Mouse (Mus musculus) brown adipose tissue, adult 24 weeks (tissue): ENCODE measurements around the gene Cped1. TPM values are rescaled to one million over a fixed set of nuclear protein-coding genes. Genes with fewer than 3 reads are reported as not detected.
A peak's percentile ranks its signal among the peaks of the same experiment; 100 is the strongest.

Experiments used
- H3K27ac ChIP-seq: fragments of 200-500 bp; replicated peaks from 2 replicates; pipeline ENCODE4 v1.5.1; 2012; ENCODE audit warnings: low read depth, mild to moderate bottlenecking, low read length
- H3K4me1 ChIP-seq: fragments of 200-500 bp; 2 replicates; pipeline ENCODE4 v1.6.1; 2012; ENCODE audit warnings: low read length, mixed read lengths; ENCODE audit not compliant: control insufficient read depth, insufficient read depth, insufficient read length
- H3K4me3 ChIP-seq: fragments of 200-500 bp; 2 replicates; pipeline ENCODE4 v1.5.1; 2012; ENCODE audit warnings: low read depth, mild to moderate bottlenecking, low read length, moderate library complexity; ENCODE audit not compliant: insufficient read depth
- polyA plus RNA-seq: library from polyadenylated mRNA; stranded (reverse); fragments of >200 nt; gene quantifications from 2 replicates; pipeline ENCODE4 v1.2.4, GENCODE M21; 2012; ENCODE audit not compliant: missing spikeins, insufficient read depth, insufficient read length

Cped1 gene
- polyA plus RNA-seq, 1 experiment, result 39.6 TPM

DNA sequence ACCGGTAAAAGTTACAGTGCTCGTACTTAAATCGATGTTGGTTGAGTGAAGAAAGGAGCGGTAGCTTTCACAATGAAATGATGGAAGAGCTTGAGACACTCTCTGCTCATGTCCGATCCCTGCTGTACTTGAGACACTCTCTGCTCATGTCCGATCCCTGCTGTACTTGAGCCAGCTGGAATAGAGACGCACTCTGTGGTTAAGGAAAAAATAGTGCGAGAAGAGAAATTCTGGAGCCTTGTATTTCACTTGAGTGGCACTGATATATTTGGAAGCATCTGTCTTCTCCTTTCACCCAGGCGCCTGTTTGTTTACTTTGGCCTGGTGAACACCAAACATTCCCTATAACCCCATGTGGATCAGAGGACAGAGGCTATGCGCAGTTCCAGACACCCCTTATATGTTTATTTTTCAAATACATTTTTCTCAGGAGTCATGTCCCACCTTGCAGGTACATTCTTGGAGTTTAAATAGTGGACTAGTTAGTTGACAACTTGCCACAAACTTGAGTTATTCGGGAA lies 25.1 kb downstream of the Cped1 start:
- peak overlapping the region; percentile 42 for H3K27ac ChIP-seq
- H3K4me3 ChIP-seq, result peak overlapping the region; percentile 1; the same call in 1 of the 2 replicates
- peaks cover 23% of the 10 kb centered on the region for H3K4me1 ChIP-seq

DNA sequence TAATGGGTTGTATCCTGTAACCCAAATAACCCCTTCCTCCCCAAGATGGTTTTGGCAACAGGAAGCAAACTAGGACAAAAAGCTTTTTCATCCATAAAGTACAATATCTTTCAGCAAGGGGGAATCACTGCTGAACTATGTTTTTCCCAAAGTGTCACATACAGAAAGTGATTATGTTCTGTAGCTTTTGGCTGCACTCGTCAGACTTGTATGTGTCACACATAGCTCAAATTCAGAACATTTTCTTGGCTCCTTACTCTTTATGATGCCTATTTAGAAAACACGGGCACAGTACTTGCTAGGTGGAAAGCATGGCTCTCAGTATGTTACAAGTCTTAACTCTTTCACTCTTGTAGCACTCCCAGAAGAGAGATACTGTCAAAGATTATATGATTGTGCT lies 25.8 kb downstream of the Cped1 start:
- Histone ChIP-seq H3K4me3 (no peak overlapping the region), H3K4me1 (peaks cover 26% of the 10 kb centered on the region), H3K27ac (peak overlapping the region; percentile 42)

DNA sequence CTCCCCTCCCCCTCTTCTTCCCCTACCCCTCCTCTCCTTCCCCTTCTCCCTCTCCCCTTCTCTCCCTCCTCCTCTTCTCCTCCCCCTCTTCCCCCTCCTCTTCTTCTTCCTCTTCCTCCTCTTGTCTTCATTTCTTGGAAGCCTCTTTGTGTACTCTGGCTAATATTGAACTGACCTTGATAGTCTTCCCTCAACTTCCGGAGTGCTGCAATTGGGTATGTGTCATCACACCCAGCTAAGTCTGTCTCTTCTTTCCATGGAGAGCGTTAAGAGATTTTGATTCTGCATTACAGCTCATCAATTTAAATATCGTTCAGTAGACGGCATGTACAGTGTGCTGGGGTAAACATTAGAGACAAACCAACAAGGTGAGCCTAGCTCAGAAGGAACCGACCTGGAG lies 26.4 kb downstream of the Cped1 start:
- Histone ChIP-seq H3K4me3 (no peak overlapping the region), H3K4me1 (peaks cover 29% of the 10 kb centered on the region), H3K27ac (no peak overlapping the region)

DNA sequence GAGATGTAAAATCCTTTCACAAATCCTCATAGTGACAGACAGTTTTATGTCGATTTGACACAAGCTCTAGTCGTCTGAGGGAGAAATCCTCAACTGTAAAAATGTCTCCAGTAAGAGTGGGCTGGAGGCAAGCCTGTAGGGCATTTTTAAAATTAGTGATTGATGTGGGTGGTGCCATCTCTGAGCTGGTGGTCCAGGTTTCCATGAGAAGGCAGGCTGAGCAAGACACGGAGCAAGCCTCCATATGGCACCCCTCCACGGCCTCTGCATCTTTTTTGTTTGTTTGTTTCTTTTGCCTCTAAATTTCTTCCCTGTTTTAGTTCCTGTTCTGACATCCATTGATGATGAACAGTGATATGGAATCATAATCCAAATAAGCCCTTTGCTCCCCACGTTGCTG lies 26.8 kb downstream of the Cped1 start:
- no peak overlapping the region for H3K4me3 ChIP-seq
- peaks cover 32% of the 10 kb centered on the region for H3K4me1 ChIP-seq
- no peak overlapping the region for H3K27ac ChIP-seq

DNA sequence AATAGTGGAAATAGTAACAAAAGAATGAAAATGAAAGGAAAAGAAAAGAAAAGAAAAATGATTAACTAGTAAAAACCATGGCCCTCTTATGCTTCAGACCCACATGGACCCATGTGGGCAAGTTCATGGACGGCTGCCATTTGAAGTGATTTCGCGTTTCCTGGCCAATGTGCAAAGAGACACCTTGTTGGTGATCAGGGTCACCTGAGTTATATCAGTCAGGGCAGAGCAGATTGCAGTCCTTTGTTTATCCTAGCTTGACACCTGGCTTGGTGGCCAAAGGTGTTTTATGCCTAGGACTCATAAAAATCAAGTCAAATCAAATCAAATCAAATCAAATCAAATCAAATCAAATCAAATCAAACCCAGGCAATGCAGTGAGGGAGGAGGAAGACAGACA lies 27.7 kb downstream of the Cped1 start:
- H3K4me1 ChIP-seq, result peaks cover 38% of the 10 kb centered on the region
- no peak overlapping the region for H3K27ac ChIP-seq
- H3K4me3 ChIP-seq, result no peak overlapping the region

DNA sequence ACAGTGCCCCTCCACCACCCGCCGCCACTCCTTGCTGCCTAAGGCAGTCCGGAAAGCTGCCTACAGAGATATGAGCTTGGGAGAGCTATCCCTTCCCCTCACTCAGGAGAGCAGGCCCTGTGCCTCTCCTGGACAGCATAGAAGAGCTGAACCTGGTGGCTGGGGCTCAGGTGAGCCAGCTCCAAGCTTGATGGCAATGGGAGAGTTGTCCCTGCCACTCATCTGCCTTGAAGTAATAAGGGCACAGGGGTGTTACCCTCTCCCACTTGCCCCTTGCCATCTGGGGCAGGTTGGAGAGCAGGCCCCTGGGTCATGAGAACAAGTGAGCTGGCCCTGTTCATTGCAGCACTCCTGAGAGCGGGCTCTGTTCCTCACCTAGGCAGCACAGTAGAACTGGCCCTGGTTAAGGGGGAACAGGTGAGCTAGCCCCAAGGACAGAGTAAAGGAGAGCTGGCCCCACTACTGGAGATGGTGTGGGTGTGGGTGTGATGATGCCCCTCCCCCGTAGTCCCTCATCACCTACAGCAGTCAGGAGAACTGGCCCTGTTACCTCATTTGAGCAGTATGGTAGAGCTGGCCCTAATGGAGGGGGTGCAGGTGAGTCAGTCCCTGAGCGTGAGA lies 28.7 kb downstream of the Cped1 start:
- Histone ChIP-seq H3K27ac (no peak overlapping the region), H3K4me1 (peaks cover 47% of the 10 kb centered on the region), H3K4me3 (no peak overlapping the region)

DNA sequence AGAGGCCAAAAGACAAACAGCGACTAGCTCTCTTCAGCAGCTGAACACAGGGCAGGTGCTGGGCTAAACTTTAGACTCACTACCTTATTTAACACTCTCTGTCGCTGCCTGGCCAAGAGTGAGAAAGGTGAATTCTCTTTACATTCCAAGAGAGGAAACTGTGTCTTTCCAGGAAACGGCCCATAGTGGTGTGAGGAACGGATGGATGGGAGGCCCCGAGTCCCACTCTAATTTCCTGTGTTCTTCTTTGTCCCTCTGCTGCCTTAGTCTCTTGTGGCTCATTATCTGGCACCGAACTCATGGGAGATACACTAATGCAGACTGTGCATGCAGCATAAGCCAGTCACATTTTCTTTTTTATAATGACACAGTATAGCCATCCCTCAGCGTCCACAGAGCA lies 31.9 kb downstream of the Cped1 start:
- no peak overlapping the region for H3K4me3 ChIP-seq
- peak overlapping the region; percentile 59 for H3K27ac ChIP-seq
- H3K4me1 ChIP-seq, result peaks cover 38% of the 10 kb centered on the region

DNA sequence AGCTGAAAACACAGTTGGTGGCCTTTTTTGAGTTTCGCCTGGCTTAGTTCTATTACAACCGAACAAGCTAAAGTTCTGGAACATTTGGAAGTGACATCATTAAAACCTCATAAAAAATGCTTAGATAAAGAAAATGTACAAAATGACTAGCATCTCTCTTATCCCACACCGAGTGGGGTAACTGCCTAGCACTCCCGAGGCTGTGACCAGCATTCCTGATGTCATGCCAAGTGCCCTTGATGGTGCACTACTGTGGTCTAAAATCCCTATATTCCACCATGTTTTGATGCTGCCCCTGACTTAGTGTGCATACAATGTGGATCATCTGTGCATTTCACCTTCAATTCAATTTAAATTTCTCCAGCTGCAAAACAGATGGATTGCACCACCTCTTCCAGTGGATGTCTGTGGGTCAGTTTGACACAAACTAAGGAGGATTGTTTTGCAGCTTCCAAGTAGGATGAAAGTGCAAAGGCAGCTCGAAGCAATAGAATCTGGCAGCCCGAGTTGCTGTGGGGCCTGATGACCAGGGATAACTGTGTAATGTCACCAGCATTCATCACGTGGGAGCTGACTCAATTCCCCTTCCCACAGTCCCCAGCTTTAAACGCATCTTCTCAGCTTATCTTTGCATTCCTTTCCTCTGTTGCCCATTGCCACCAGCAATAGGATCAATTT lies 33.2 kb downstream of the Cped1 start:
- Histone ChIP-seq H3K4me3 (no peak overlapping the region), H3K27ac (peak overlapping the region; percentile 69), H3K4me1 (peaks cover 38% of the 10 kb centered on the region)

DNA sequence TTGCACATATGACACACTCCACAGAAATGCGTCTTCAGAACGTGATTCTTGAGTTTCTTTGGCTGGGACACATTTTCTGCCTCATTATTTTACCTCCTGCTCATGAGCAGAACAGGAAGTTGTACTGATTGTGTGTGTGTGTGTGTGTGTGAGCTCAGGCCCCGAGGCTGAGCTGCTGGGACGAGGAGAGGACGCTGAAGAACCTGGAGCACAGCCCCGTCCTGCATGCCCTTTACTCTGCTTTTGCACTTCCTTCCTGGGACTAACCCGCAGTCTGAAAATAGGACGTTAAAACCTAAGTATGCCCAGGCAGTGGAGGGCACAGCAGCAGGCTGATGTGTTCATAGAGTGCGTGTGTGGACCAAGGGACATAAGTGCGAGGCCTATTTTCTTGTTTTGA lies 33.9 kb downstream of the Cped1 start:
- Histone ChIP-seq H3K4me3 (peak overlapping the region; percentile 10; the same call in 1 of the 2 replicates), H3K27ac (peak overlapping the region; percentile 69), H3K4me1 (peaks cover 31% of the 10 kb centered on the region)

DNA sequence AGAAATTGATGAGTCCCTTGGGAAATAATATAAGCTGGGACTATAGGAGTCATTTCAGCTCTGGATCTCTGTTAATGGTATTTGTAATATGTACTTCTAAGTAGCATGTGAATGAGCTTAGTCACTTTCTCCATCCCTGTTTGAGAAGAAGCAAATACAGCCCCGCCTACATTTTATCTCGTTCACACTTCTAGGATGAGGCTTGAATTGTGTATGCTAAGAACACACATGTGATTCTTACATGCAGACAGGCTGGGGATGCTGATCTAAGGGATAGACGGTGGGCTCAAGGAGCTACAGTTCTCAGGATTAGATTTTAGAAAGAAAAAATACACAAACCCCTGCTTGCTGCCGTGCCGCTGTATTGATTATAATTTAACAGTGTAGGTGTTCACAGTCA lies 35.0 kb downstream of the Cped1 start:
- Histone ChIP-seq H3K4me3 (no peak overlapping the region), H3K4me1 (peaks cover 30% of the 10 kb centered on the region), H3K27ac (no peak overlapping the region)

DNA sequence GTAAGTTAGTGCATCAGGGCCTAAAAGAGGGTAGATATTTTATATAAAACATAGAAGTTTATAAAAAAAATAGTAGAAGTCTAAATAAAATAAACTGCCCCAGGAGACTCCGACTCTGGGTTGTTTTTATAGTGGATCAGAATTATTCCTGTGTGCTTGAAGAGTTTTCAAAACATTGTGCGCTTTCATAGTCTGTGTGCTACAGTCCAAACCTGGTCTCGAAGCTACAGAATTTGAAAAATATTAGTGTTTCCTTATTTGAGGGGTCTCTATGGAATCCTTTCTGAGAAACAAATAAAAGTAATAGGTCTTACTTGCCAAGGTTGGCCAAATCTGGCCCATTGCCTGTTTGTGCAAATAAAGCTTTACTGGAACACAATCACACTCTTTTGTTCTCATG lies 35.6 kb downstream of the Cped1 start:
- peaks cover 30% of the 10 kb centered on the region for H3K4me1 ChIP-seq
- H3K4me3 ChIP-seq, result no peak overlapping the region
- no peak overlapping the region for H3K27ac ChIP-seq

DNA sequence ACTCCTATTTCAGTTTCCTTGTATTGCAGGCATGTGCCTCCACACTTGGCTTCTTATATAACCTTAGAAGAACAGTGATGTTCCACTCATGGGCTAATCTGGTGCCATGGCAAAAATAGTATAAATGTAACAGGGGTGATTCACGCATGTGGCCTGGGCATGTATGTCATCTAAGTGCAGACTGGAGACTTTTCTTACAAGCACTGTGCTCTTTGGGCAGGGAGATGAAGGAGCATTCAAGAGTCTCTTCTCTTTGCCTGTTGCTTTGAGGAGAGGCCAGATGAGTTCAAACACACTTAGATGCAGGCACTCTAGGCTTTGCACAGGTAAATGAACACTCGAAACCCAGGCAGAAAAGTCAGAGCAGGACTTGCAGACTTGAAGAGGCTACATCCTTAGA lies 38.5 kb downstream of the Cped1 start:
- H3K27ac ChIP-seq, result no peak overlapping the region
- peaks cover 11% of the 10 kb centered on the region for H3K4me1 ChIP-seq
- no peak overlapping the region for H3K4me3 ChIP-seq

DNA sequence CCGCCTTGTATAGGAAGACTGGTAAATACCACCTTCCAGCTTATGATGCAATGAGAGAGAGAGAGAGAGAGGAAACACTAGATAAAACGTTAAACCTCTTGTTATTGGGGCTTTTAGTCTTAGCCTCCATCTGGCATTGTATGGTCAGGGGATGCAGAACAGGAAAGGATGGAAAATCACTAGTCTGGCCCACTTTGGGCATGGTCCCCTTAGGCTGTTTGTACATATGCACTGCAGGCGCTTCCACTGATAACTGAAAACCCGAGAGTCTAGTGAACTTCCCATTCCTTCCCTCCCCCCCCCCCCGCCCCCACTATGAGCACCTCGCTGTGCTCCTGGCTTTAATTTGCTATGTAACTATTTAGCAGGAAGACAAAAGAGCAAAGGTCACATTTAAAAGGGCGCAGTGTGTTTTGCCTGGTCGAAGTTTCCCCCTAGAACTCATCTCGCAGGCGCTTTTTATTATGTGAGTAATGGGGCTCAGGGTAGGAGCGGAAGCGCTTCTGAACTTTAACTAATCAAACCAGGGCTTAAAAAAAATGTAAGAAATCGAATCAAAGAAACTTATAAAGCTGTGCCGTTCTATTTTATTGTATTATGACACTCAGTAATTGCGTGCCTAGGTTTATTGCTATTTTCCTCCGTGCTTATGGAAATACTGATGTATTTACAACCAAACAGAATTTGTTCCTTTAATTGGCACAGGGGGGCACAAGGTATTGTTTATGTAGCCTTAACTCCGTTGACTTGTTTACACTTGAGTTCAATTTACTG lies 40.1 kb downstream of the Cped1 start:
- H3K4me1 ChIP-seq, result peaks cover 10% of the 10 kb centered on the region
- H3K27ac ChIP-seq, result peak overlapping the region; percentile 60
- H3K4me3 ChIP-seq, result peak overlapping the region; percentile 42; the same call in 1 of the 2 replicates

DNA sequence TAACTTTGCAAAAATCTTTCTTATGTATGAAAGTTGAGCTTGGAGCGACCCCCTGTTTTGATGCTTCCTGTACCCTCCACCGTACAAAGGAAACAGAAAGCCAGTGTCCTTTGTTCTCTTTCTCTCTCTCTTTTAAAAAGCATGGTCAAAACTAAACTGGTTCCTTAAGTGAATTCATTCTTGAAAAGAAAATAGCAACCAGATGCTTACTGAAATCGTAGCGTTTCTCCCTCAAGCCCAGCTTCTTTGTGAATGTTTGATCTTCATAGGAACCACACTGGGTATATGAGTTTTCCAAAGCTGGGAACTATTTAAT lies 40.6 kb downstream of the Cped1 start:
- peak overlapping the region; percentile 13; the same call in 1 of the 2 replicates for H3K4me3 ChIP-seq

DNA sequence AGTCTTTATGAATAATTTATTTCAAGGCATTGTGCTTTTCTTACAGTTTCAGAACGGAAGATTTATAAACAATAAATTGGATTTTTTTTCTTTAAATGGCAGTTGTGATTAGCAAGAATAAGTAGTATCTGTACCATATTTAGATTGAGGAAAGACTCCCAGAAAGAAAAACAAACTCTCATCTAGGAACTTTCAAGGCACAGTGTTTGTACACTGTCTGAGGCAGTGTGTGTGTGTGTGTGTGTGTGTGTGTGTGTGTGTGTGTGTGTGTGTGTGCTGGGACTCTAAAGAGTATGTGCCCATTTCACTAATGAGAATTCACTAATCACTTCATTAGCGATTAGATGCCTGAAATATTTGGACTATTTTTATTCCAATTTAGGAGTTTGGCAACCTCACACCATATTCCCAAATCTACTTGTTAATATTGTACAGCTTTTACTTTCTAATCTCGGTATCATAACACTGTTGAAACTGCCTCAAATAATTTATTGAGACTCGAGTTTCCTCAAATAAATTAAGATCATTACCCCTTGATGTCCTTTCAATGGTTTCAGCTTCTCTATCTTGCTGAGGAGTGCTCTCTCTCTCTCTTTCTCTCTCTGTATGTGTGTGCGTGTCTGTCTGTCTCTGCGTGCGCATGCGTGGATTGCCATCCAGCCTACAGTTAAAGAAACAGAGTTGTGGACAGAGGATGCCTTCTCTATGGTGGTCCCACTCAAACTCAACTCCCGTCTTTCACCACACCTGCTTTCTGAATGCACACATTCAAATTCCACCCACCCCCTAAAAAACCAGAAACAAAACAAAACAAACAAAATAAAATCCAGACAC lies 41.3 kb downstream of the Cped1 start:
- H3K4me3 ChIP-seq, result no peak overlapping the region
- H3K27ac ChIP-seq, result peak overlapping the region; percentile 16; the same call in 1 of the 2 replicates

More for the DNA sequence above, 40.6 kb downstream of the Cped1 start:
- peaks cover 10% of the 10 kb centered on the region for H3K4me1 ChIP-seq
- peak overlapping the region; percentile 60; the same call in 1 of the 2 replicates for H3K27ac ChIP-seq

More for the DNA sequence above, 41.3 kb downstream of the Cped1 start:
- H3K4me1 ChIP-seq, result peaks cover 10% of the 10 kb centered on the region
